Mouse (Mus musculus): ENCODE results near the gene Cybrd1.

DNA sequence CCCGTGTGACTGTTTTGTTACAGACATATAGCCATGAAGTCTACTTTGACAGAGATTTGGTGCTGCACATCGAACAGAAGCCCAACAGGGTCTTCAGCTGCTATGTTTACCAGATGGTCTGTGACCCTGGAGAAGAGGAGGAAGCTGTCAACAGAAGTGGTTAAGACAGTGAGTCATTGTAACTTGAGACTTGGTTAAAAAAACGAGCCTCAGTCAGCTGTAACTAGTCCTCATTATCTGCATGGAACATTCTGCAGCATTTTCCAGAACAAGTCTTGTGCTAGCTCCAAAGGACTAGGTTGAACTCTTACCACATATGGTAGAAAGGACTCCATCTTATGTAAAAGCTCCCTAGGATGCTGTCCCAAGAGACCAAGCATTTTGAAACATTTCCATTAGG lies 28.0 kb upstream of the Cybrd1 start:
- no peak for TF ChIP-seq CTCF (IDR thresholded peaks at IDR 0.05; ENCODE audit: control insufficient read depth, insufficient read depth, insufficient replicate concordance, low read depth, low read length)
- TF ChIP-seq POLR2A (IDR thresholded peaks at IDR 0.05; ENCODE audit: control insufficient read depth, low read depth, low read length) = no peak

All from testis, adult 2 months (tissue).